Mouse (Mus musculus) forebrain, embryonic 15.5 days (tissue): Measurements from ENCODE around the gene Rara. TPM values are rescaled to one million over a fixed set of nuclear protein-coding genes. Genes with fewer than 3 reads are reported as not detected.

Source experiments
- ATAC-seq: fragments of 200-750 bp; cut with Nextera tagmentation; replicated peaks from 2 replicates; pipeline ENCODE4 v1.8.0; 2017; ENCODE audit warnings: mild to moderate bottlenecking, moderate TSS enrichment, moderate library complexity
- H3K27ac ChIP-seq: fragments of 300-500 bp; sonication (generic); replicated peaks from 2 replicates; pipeline ENCODE4 v1.5.1; 2015; ENCODE audit warnings: mild to moderate bottlenecking, inconsistent platforms
- H3K27me3 ChIP-seq: fragments of 300-500 bp; sonication (generic); 2 replicates; pipeline ENCODE4 v1.6.1; 2015; ENCODE audit warnings: inconsistent platforms
- H3K36me3 ChIP-seq: fragments of 300-500 bp; sonication (generic); 2 replicates; pipeline ENCODE4 v1.6.1; 2015; ENCODE audit warnings: mild to moderate bottlenecking, inconsistent platforms
- H3K4me1 ChIP-seq: fragments of 300-500 bp; sonication (generic); 2 replicates; pipeline ENCODE4 v1.6.1; 2015; ENCODE audit warnings: inconsistent platforms
- H3K4me2 ChIP-seq: fragments of 300-500 bp; sonication (generic); replicated peaks from 2 replicates; pipeline ENCODE4 v1.6.1; 2015; ENCODE audit warnings: mild to moderate bottlenecking, inconsistent platforms
- H3K4me3 ChIP-seq: fragments of 300-500 bp; sonication (generic); 2 replicates; pipeline ENCODE4 v1.5.1; 2015; ENCODE audit warnings: mild to moderate bottlenecking, inconsistent platforms
- H3K9ac ChIP-seq: fragments of 300-500 bp; sonication (generic); replicated peaks from 2 replicates; pipeline ENCODE4 v1.6.1; 2015; ENCODE audit warnings: mild to moderate bottlenecking, inconsistent platforms
- H3K9me3 ChIP-seq: fragments of 300-500 bp; sonication (generic); 2 replicates; pipeline ENCODE4 v1.6.1; 2016; ENCODE audit warnings: inconsistent platforms
- WGBS: fragments of 180-500 bp; shearing (Covaris S2); methylation state at CpG from one replicate; pipeline ENCODE4 v1.1.7; 2015; ENCODE audit warnings: mixed read lengths; 5-methylcytosine and 5-hydroxymethylcytosine counted together
- polyA plus RNA-seq: library from polyadenylated mRNA; unstranded; fragments of >200 nt; fragmentation: Nextera tagmentation; extraction: Ambion mirVana; gene quantifications from 2 replicates; pipeline ENCODE4 v1.2.1, GENCODE M21; 2015

Gene Rara
- polyA plus RNA-seq, 1 experiment from 2014 or later: 9.2 TPM

DNA sequence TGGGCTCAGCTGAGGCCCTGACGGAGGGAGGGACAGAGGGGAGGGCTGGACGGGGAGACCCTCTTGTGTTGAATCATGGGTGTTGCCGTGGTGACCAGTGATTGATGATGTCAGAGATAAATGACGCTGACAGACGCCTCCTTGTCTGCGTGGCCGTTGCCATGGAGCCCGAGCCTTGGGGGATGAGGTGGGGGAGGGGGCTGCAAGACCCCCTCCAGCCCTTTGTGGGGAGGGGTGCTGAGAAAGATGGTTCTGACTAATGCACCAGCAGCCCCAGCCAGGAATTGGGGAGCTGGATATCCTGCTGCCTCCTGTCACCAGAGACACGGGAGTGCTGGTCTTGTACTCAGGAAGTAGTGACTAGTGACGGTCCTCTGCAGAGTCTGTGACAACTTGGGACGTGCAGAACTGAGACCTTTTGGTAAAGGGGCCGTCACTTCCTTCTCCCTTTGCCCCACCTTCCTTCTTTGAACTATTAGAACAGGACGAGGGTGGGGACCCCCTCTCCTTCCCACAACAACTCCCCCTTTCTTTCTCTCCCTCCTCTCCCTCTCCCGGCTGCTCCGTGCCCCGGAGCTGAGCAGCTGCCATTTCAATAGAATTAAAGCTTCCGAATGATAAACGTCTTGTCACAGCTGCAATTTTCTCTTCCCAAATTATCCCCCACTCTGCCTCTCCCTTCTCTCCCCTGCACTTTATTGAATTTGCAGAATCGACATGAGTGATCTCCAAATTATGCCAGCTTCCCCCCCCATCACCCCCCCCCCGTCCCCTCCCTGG is 41.3 kb downstream of the Rara start:
- H3K4me3 ChIP-seq: peak overlapping the region; percentile 18; the same call in 1 of the 2 replicates

GRCm38 (mm10) chr11:98969496-98969927 is 41.9 kb downstream of the Rara start:
- Histone ChIP-seq H3K27ac (peak overlapping the region; percentile 95), H3K4me2 (peak overlapping the region; percentile 43), H3K9ac (no peak overlapping the region; the same call in 1 of the 2 replicates), H3K9me3 (no peaks in the 10 kb centered on the region), H3K4me1 (peaks cover 76% of the 10 kb centered on the region), H3K27me3 (no peaks in the 10 kb centered on the region), H3K4me3 (peak overlapping the region; percentile 18; the same call in 1 of the 2 replicates), H3K36me3 (0 out of 2 replicates have a peak, but pooled peaks cover 5% of the 10 kb centered on the region)
- 8% methylated on average over 16 of the region's 17 CpGs for WGBS
- peak; percentile 70 for ATAC-seq

More for the DNA sequence above, 41.3 kb downstream of the Rara start:
- Histone ChIP-seq H3K4me2 (peak overlapping the region; percentile 43), H3K9ac (peak overlapping the region; percentile 9; the same call in 1 of the 2 replicates), H3K27ac (peak overlapping the region; percentile 95), H3K4me1 (peaks cover 82% of the 10 kb centered on the region), H3K27me3 (no peaks in the 10 kb centered on the region), H3K36me3 (0 out of 2 replicates have a peak, but pooled peaks cover 5% of the 10 kb centered on the region), H3K9me3 (no peaks in the 10 kb centered on the region)
- peak; percentile 42 for ATAC-seq
- 2% methylated on average over 20 of the region's 20 CpGs for WGBS

DNA sequence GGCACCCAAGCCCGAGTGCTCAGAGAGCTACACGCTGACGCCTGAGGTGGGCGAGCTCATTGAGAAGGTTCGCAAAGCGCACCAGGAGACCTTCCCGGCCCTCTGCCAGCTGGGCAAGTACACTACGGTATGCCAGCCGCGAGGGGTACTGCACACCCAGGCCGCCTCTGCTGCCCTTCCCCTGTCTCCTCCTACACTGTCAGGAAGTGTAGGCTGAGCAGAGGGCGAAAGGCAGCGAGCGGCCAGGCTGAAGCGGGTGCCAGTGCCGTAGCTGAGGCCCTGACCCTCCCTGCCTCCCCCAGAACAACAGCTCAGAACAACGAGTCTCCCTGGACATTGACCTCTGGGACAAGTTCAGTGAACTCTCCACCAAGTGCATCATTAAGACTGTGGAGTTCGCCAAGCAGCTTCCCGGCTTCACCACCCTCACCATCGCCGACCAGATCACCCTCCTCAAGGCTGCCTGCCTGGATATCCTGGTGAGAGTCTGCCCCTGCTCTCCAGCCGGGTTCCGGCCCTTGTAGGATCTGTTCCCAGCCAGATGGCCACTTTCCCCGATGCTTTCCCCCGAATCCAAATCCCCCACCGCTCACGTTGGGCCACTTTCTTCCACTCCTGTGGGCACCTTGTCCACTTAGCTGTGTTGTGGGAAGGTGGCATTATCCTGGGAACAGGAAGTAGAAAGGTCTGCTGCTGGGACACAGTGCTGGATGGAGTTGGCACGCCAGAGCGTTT is 42.7 kb downstream of the Rara start:
- Histone ChIP-seq H3K4me1 (peaks cover 68% of the 10 kb centered on the region), H3K9ac (no peak overlapping the region; the same call in 1 of the 2 replicates), H3K27me3 (no peaks in the 10 kb centered on the region), H3K9me3 (no peaks in the 10 kb centered on the region), H3K36me3 (0 out of 2 replicates have a peak, but pooled peaks cover 5% of the 10 kb centered on the region), H3K27ac (peak overlapping the region; percentile 95), H3K4me2 (peak overlapping the region; percentile 43), H3K4me3 (no peak overlapping the region)
- WGBS: 42% methylated on average over 29 of the region's 29 CpGs
- ATAC-seq: 0 out of 2 replicates have a peak, but pooled peaks have one; percentile 12

DNA sequence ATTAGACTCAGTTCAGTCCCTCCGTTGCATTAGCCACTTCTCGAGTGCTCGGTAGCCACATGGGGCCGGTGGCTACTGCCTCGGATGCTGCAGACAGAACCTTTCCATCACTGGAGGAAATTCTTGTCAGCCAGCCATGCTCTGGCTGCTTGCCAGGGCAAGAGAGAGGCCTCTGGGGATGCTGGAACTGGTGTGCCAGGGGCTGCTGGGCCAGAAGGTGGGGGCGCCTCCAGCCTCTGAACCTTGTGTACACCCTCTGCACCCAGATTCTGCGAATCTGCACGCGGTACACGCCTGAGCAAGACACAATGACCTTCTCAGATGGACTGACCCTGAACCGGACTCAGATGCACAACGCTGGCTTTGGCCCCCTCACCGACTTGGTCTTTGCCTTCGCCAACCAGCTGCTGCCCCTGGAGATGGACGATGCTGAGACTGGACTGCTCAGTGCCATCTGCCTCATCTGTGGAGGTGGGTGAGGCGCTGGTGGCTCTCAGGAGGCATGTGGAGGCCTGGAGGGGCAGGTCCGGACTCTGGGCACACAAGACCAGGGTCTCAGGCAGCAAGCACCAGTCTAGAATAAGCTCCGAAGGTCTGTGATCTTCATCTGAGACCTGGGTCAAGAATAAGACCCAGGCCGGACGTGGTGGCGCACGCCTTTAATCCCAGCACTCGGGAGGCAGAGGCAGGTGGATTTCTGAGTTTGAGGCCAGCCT is 43.9 kb downstream of the Rara start:
- Histone ChIP-seq H3K4me3 (no peak overlapping the region), H3K4me1 (peaks cover 57% of the 10 kb centered on the region), H3K27ac (peak overlapping the region; percentile 95), H3K9ac (no peak overlapping the region), H3K4me2 (no peak overlapping the region), H3K9me3 (no peaks in the 10 kb centered on the region), H3K36me3 (0 out of 2 replicates have a peak, but pooled peaks cover 5% of the 10 kb centered on the region), H3K27me3 (no peaks in the 10 kb centered on the region)
- WGBS: 62% methylated on average over 23 of the region's 23 CpGs
- ATAC-seq: no peak

DNA sequence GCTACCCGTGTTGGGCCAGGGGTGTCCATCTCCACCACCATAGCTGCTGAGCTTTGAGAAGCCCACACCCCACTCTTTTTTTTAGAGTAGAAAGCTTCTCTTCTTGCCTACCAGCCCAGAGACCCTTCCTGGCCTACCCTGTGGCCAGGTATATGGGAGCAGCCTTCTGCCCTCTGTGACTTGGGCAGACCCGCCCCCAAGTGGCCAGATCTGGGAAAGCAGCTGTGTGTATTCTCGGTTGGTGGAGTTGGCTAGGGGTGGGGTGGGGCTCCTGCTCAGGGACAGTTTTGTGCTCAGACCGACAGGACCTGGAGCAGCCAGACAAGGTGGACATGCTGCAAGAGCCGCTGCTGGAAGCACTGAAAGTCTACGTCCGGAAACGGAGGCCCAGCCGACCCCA is 44.6 kb downstream of the Rara start:
- WGBS: 53% methylated on average over 9 of the region's 9 CpGs

DNA sequence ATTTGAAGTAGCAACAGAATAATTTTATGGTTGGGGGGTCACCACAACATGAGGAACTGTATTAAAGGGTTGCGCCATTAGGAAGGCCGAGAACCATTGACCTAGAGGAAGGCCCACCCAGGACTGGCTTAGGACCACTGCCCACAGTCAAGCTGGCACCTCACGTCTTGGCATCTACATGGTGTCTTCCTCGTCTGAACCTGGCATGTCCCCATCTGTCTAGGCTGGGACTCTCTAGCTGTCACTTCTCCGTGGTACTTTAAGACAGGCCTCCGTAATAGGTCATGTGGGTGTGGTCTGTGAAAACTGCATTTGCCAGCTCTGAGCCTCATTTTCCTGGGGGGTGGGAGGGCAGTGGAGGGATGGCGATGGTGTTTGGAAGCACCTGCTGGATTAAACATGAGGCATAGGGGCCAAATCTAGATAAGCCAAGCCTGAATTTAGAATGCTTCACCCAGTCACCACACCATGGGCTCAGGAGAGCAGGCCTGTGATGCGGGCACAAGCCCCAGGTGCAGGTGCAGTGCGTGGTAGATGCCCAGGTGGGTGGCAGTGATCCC is 45.3 kb downstream of the Rara start:
- Histone ChIP-seq H3K36me3 (0 out of 2 replicates have a peak, but pooled peaks cover 5% of the 10 kb centered on the region), H3K27ac (no peak overlapping the region), H3K9me3 (no peaks in the 10 kb centered on the region), H3K4me3 (no peak overlapping the region), H3K27me3 (no peaks in the 10 kb centered on the region), H3K9ac (no peak overlapping the region), H3K4me1 (peaks cover 42% of the 10 kb centered on the region), H3K4me2 (no peak overlapping the region)
- ATAC-seq: no peak
- WGBS: 83% methylated on average over 9 of the region's 9 CpGs

More for the DNA sequence above, 44.6 kb downstream of the Rara start:
- Histone ChIP-seq H3K4me2 (no peak overlapping the region), H3K9me3 (no peaks in the 10 kb centered on the region), H3K4me1 (peaks cover 49% of the 10 kb centered on the region), H3K27me3 (no peaks in the 10 kb centered on the region), H3K4me3 (no peak overlapping the region), H3K27ac (no peak overlapping the region), H3K36me3 (0 out of 2 replicates have a peak, but pooled peaks cover 5% of the 10 kb centered on the region), H3K9ac (no peak overlapping the region)
- ATAC-seq: no peak; the same call in 1 of the 2 replicates

DNA sequence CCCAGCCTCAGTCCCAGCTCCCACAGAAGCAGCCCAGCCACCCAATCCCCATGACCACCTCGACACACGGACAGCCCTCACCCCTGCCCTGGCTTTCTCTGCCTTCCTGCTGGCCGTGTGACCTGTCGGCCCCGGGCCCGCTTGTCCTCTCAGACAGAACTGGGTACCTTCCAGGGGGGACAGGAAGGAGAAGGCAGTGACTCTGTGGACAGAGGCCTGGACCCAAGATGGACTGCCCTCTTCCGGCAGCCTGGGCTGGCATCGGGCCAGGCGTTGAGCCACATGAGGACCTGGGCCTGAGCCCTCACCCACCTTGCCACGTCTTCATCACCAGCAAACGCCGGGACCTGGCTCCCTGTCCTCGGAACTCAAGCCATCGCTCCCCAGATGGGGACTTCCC is 46.0 kb downstream of the Rara start:
- Histone ChIP-seq H3K9me3 (no peaks in the 10 kb centered on the region), H3K27ac (no peak overlapping the region), H3K4me2 (no peak overlapping the region), H3K4me3 (no peak overlapping the region), H3K36me3 (0 out of 2 replicates have a peak, but pooled peaks cover 5% of the 10 kb centered on the region), H3K9ac (no peak overlapping the region), H3K27me3 (no peaks in the 10 kb centered on the region), H3K4me1 (peaks cover 35% of the 10 kb centered on the region)
- WGBS: 87% methylated on average over 14 of the region's 14 CpGs
- no peak for ATAC-seq

DNA sequence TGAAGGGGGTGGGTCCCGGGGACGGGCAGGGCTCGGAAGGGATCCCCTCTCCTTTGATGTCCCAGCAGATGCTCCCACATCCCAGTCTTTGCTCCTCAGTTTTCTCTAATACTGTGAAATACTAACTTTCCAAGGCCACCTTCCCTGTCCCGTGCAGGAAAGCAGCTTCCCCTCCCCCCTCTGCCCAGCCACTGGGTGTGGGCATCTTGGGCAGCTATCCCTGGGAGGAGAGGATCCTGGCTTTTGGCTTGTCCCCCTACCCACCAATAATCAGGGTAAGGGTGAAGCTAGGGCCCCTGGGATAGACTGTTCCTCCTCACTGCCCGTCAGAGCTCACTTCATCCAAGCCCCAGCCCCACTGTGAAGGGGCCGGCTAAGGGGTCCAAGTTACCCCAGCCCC is 46.6 kb downstream of the Rara start:
- H3K4me2 ChIP-seq: no peak overlapping the region
- no peak for ATAC-seq
- no peak overlapping the region for H3K27ac ChIP-seq
- peaks cover 29% of the 10 kb centered on the region for H3K4me1 ChIP-seq
- 83% methylated on average over 6 of the region's 6 CpGs for WGBS
- H3K9me3 ChIP-seq: no peaks in the 10 kb centered on the region
- H3K36me3 ChIP-seq: 0 out of 2 replicates have a peak, but pooled peaks cover 5% of the 10 kb centered on the region
- no peak overlapping the region for H3K9ac ChIP-seq
- no peak overlapping the region for H3K4me3 ChIP-seq
- no peaks in the 10 kb centered on the region; the same call in 1 of the 2 replicates for H3K27me3 ChIP-seq

- Histone ChIP-seq H3K27ac (no peak overlapping the region), H3K4me3 (no peak overlapping the region), H3K4me2 (no peak overlapping the region), H3K4me1 (peaks cover 20% of the 10 kb centered on the region), H3K27me3 (no peaks in the 10 kb centered on the region; the same call in 1 of the 2 replicates), H3K9ac (no peak overlapping the region), H3K36me3 (0 out of 2 replicates have a peak, but pooled peaks cover 5% of the 10 kb centered on the region), H3K9me3 (no peaks in the 10 kb centered on the region)
- WGBS: 53% methylated on average over 5 of the region's 5 CpGs
- ATAC-seq: no peak
Measured at GRCm38 (mm10) chr11:98974871-98975719, 47.5 kb downstream of the Rara start.

DNA sequence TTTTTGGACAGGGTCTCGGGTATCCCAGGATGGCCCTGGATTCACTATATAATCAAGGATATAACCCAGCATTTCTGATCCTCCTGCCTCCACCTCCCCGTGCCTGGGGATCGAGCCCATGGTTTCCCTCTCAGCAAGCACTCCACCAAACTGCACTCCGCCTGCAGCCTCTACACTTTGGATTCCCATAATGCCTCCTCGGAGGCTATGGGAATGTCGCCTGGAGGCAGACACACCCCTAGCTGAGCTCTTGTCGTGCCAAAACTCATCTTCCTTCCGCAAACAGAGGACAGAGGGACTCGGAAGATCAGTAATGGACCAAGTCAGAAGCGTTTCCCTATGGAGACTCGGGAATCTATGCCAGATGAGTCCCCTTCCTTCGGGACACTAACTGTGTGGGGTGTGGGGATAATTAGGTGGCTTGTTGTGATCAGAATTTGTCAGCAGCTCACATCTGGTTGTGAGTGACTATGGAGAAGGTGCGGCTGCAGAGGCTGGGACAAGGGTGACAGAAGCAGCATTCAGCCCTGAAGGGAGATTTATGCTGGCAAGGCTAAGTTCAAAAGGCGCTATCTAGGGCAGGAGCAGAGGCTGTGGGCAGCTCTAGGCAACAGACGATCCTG is 51.0 kb downstream of the Rara start:
- ATAC-seq: no peak
- Histone ChIP-seq H3K4me1 (peaks cover 11% of the 10 kb centered on the region), H3K27ac (no peak overlapping the region), H3K4me3 (no peak overlapping the region), H3K9me3 (no peaks in the 10 kb centered on the region), H3K36me3 (no peaks in the 10 kb centered on the region), H3K9ac (no peak overlapping the region), H3K27me3 (peaks cover 7% of the 10 kb centered on the region), H3K4me2 (no peak overlapping the region)
- 69% methylated on average over 15 of the region's 15 CpGs for WGBS
